Mouse (Mus musculus): Measurements from ENCODE around the gene D17H6S53E.

GRCm38 (mm10) chr17:35097164-35097655 lies 29.0 kb upstream of the D17H6S53E start:
- no peak for TF ChIP-seq GATA1 (IDR thresholded peaks at IDR 0.05; ENCODE audit: borderline replicate concordance, low read length)
- no peak for TF ChIP-seq FLI1 (IDR thresholded peaks at IDR 0.05; ENCODE audit: low read length)
